Mouse (Mus musculus) megakaryocyte, embryonic 14.5 days (primary cell): ENCODE measurements around the gene Srgap2. TPM values are rescaled to one million over a fixed set of nuclear protein-coding genes. Genes with fewer than 3 reads are reported as not detected.
"Not testable (repeated sequence)": the region's sequence is repeated elsewhere in the genome, so short reads cannot be mapped to it uniquely, and the experiment has no call there.

Source experiments
- H3K27me3 ChIP-seq: replicated peaks from 2 replicates; pipeline ENCODE3; 2012; ENCODE audit warnings: inconsistent platforms
- H3K36me3 ChIP-seq: replicated peaks from 2 replicates; pipeline ENCODE3; 2012; ENCODE audit warnings: low read length, inconsistent platforms, mixed read lengths
- H3K4me1 ChIP-seq: 2 replicates; pipeline ENCODE4 v1.6.1; 2012; ENCODE audit warnings: inconsistent platforms
- H3K4me3 ChIP-seq: replicated peaks from 2 replicates; pipeline ENCODE3; 2012; ENCODE audit warnings: moderate library complexity, mild to moderate bottlenecking, inconsistent platforms
- H3K9me3 ChIP-seq: 2 replicates; pipeline ENCODE4 v1.6.1; 2012; ENCODE audit warnings: inconsistent platforms
- FLI1 ChIP-seq: IDR thresholded peaks from 2 replicates; pipeline ENCODE4 v1.6.1; 2012; ENCODE audit warnings: low read length, inconsistent platforms, mixed read lengths
- GATA1 ChIP-seq: IDR thresholded peaks from 3 replicates; pipeline ENCODE4 v1.6.1; 2012; ENCODE audit warnings: mixed read lengths, low read length, inconsistent platforms, borderline replicate concordance
- polyA plus RNA-seq: library from polyadenylated mRNA; stranded (reverse); fragments of >175 nt; gene quantifications from 2 replicates; pipeline ENCODE4 v1.2.3, GENCODE M21; 2012; ENCODE audit warnings: low replicate concordance; ENCODE audit not compliant: insufficient read depth

Gene Srgap2
- polyA plus RNA-seq, 1 experiment = 12.2 TPM

GRCm38 (mm10) chr1:131351436-131351835 is 175.7 kb downstream of the Srgap2 start:
- H3K4me3 ChIP-seq = no peak overlapping the region
- peaks cover 93% of the 10 kb centered on the region for H3K36me3 ChIP-seq
- TF ChIP-seq GATA1 = no peak
- no peak for TF ChIP-seq FLI1
- no peaks in the 10 kb centered on the region for H3K9me3 ChIP-seq
- no peaks in the 10 kb centered on the region for H3K27me3 ChIP-seq
- H3K4me1 ChIP-seq = peaks cover 52% of the 10 kb centered on the region

GRCm38 (mm10) chr1:131349993-131350510 is 177.1 kb downstream of the Srgap2 start:
- H3K27me3 ChIP-seq = no peaks in the 10 kb centered on the region
- TF ChIP-seq GATA1 (no peak), FLI1 (no peak)
- H3K4me3 ChIP-seq = no peak overlapping the region
- H3K9me3 ChIP-seq = no peaks in the 10 kb centered on the region
- peaks cover 94% of the 10 kb centered on the region for H3K36me3 ChIP-seq
- H3K4me1 ChIP-seq = peaks cover 64% of the 10 kb centered on the region

GRCm38 (mm10) chr1:131347708-131348107 is 179.4 kb downstream of the Srgap2 start:
- no peak for TF ChIP-seq GATA1
- no peak for TF ChIP-seq FLI1
- H3K4me3 ChIP-seq = no peak overlapping the region
- H3K9me3 ChIP-seq = no peaks in the 10 kb centered on the region
- peaks cover 94% of the 10 kb centered on the region for H3K36me3 ChIP-seq
- peaks cover 67% of the 10 kb centered on the region for H3K4me1 ChIP-seq
- no peaks in the 10 kb centered on the region for H3K27me3 ChIP-seq

- Histone ChIP-seq H3K36me3 (peaks cover 92% of the 10 kb centered on the region), H3K9me3 (no peaks in the 10 kb centered on the region), H3K4me1 (peaks cover 62% of the 10 kb centered on the region), H3K27me3 (no peaks in the 10 kb centered on the region), H3K4me3 (peak overlapping the region; percentile 28)
- TF ChIP-seq FLI1 = no peak
- TF ChIP-seq GATA1 = no peak
These were observed 180.1 kb downstream of the Srgap2 start for GRCm38 (mm10) chr1:131346916-131347555.

GRCm38 (mm10) chr1:131345422-131346419 is 181.4 kb downstream of the Srgap2 start:
- H3K36me3 ChIP-seq = peaks cover 92% of the 10 kb centered on the region
- no peak for TF ChIP-seq FLI1
- no peak for TF ChIP-seq GATA1
- peaks cover 70% of the 10 kb centered on the region for H3K4me1 ChIP-seq
- H3K4me3 ChIP-seq = no peak overlapping the region
- no peaks in the 10 kb centered on the region for H3K9me3 ChIP-seq
- H3K27me3 ChIP-seq = no peaks in the 10 kb centered on the region

- Histone ChIP-seq H3K36me3 (peaks cover 90% of the 10 kb centered on the region), H3K4me3 (no peak overlapping the region)
- no peak for TF ChIP-seq FLI1
- TF ChIP-seq GATA1 = no peak
These were observed 182.5 kb downstream of the Srgap2 start for GRCm38 (mm10) chr1:131344691-131345090.

GRCm38 (mm10) chr1:131336017-131336416 is 191.1 kb downstream of the Srgap2 start:
- TF ChIP-seq FLI1 = no peak
- no peak for TF ChIP-seq GATA1
- Histone ChIP-seq H3K36me3 (peaks cover 94% of the 10 kb centered on the region), H3K9me3 (no peaks in the 10 kb centered on the region)

More at GRCm38 (mm10) chr1:131344691-131345090, 182.5 kb downstream of the Srgap2 start:
- Histone ChIP-seq H3K9me3 (no peaks in the 10 kb centered on the region), H3K4me1 (peaks cover 69% of the 10 kb centered on the region), H3K27me3 (no peaks in the 10 kb centered on the region)

GRCm38 (mm10) chr1:131335604-131336003 is 191.5 kb downstream of the Srgap2 start:
- Histone ChIP-seq H3K4me1 (peaks cover 68% of the 10 kb centered on the region), H3K4me3 (no peak overlapping the region), H3K27me3 (no peaks in the 10 kb centered on the region), H3K9me3 (no peaks in the 10 kb centered on the region), H3K36me3 (peaks cover 94% of the 10 kb centered on the region)
- TF ChIP-seq FLI1 = no peak
- no peak for TF ChIP-seq GATA1

More at GRCm38 (mm10) chr1:131336017-131336416, 191.1 kb downstream of the Srgap2 start:
- no peak overlapping the region for H3K4me3 ChIP-seq
- H3K4me1 ChIP-seq = peaks cover 72% of the 10 kb centered on the region
- H3K27me3 ChIP-seq = no peaks in the 10 kb centered on the region

- TF ChIP-seq FLI1 = no peak
- no peak for TF ChIP-seq GATA1
- Histone ChIP-seq H3K4me1 (peaks cover 30% of the 10 kb centered on the region), H3K9me3 (no peaks in the 10 kb centered on the region), H3K4me3 (no peak overlapping the region), H3K36me3 (peaks cover 87% of the 10 kb centered on the region), H3K27me3 (no peaks in the 10 kb centered on the region)
These were observed 196.0 kb downstream of the Srgap2 start for GRCm38 (mm10) chr1:131331180-131331579.

- Histone ChIP-seq H3K36me3 (peaks cover 86% of the 10 kb centered on the region), H3K4me1 (peaks cover 26% of the 10 kb centered on the region)
- H3K9me3 ChIP-seq, H3K4me3 ChIP-seq, H3K27me3 ChIP-seq: not testable (repeated sequence)
These were observed 198.1 kb downstream of the Srgap2 start for GRCm38 (mm10) chr1:131329093-131329492.
